Mouse (Mus musculus) layer of hippocampus, postnatal 25 days (tissue): ENCODE results near the gene Sync. TPM values are rescaled to one million over a fixed set of nuclear protein-coding genes. Genes with fewer than 3 reads are reported as not detected.
A peak's percentile ranks its signal among the peaks of the same experiment; 100 is the strongest.

Experiments
- DNase-seq, 2 experiments: peaks; one replicate each; pipeline ENCODE4 v3.0.0; 2022; ENCODE audit warnings: mixed read lengths in 2 of 2, low spot score in 1 of 2; ENCODE audit errors: extremely low spot score in 1 of 2
- microRNA-seq, 2 experiments: library from miRNA; unstranded; fragments of <30 nt; microRNA quantifications; one replicate each; pipeline ENCODE4 v1.2.0; 2021
- total RNA-seq, 2 experiments: library from RNA; stranded (reverse); gene quantifications; 2 replicates each; pipeline ENCODE4 v1.2.3; 2021

The Sync gene
- total RNA-seq, 2 experiments from 2014 or later = 0.79 to 1.3 TPM

DNA sequence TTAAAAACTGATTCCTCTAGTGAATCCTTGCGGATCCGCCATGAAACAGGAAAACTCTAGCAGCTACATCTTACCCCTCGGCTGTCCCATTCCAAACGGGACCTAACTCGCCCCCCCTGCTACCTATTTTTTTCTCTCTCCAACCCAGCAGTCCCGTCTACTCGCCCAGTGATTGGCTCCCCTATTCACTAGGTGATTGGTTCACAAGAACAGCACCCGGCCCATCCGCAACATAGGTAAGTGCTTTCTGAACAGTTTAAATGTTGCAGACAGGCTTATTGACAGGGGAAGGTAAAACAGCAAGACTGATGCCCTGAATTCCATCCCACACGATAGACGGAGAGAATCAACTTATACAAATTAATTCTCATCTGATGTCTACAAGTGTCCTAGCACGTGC is 65.8 kb downstream of the Sync start:
- no peak for DNase-seq

DNA sequence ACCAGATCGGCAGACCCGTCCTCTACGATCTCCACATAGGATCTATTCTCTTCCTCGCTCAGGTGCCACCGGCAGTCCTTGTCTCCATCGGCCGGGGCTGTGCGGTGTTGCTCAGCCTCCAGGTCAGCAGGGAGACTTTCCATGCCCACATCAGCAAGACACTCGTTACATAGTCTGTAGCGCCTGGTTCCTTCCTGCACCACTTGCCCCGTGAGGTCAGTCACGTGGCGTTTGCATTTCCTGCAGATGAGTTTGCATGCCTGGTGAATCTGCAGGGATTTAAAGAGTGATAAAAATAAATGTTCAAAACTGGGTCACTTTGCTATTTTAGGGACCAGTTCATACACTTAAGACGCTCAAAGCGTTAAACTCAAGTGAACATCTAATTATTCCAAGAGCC is 66.8 kb downstream of the Sync start:
- DNase-seq = peak in 1 of 2 experiments; percentile 10

DNA sequence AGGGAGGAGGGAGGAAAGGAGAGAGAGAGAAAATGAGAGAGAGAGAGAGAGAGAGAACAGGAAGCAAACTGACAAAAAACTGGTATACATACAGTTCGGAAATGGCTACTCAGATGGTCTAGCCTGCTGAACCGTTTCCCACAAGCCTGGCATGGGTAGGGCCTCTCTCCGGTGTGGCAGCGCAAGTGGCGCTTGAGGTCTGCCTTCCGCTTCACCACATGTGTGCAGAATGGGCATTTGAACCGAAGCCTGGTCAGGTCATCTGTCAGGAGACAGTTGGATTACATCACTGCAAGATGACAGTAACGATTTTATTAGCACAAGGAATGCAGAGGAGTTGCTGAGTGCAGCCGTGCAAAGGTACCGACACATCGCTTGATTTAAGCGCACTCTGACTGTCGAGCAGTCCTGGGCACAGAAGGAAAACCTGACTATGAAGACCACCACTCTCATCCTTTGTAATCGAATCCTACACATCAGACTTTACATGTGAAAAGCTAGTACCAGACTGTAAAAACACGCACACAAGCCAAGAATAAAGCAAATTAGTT is 70.3 kb downstream of the Sync start:
- no peak for DNase-seq

Small RNAs within 50 kb of the gene (microRNA-seq; reads per million reads assigned to microRNA genes)
- gene Gm22994 = 0 reads per million in 2 experiments

Other genes with a start within 250 kb of the Sync start
- gene Rnf19b, start 229.3 kb upstream of the Sync start, total RNA-seq = 10 to 100 TPM; 48.1 to 49.7 TPM
- gene Tmem54, start 182.1 kb upstream of the Sync start, total RNA-seq = not detected
- gene Hpca, start 165.6 kb upstream of the Sync start, total RNA-seq = 1,000 to 10,000 TPM; 2,567 to 2,613 TPM
- 10 to 100 TPM; 85.1 to 86.0 TPM for gene Fndc5, start 150.6 kb upstream of the Sync start, total RNA-seq
- gene S100pbp, start 97.9 kb upstream of the Sync start, total RNA-seq = 10 to 100 TPM; 32.5 to 35.2 TPM
- gene Yars, start 97.9 kb upstream of the Sync start, total RNA-seq = 10 to 100 TPM; 85.0 to 85.9 TPM
- 1 to 10 TPM; 7.5 to 7.7 TPM for gene C77080, start 26.2 kb upstream of the Sync start, total RNA-seq
- 100 to 1,000 TPM; 111 to 133 TPM for gene Rbbp4, start 47.8 kb downstream of the Sync start, total RNA-seq
- 10 to 100 TPM; 30.5 to 33.9 TPM for gene Zbtb8os, start 48.1 kb downstream of the Sync start, total RNA-seq
- 1 to 10 TPM; 4.1 to 5.6 TPM for gene Zbtb8a, start 90.5 kb downstream of the Sync start, total RNA-seq
- 1 to 10 TPM; 4.2 to 4.6 TPM for gene Zbtb8b, start 153.2 kb downstream of the Sync start, total RNA-seq
- 10 to 100 TPM; 55.4 to 57.7 TPM for gene Bsdc1, start 174.0 kb downstream of the Sync start, total RNA-seq
- gene Tssk3, start 203.4 kb downstream of the Sync start, total RNA-seq = not detected
- not detected for gene Fam229a, start 203.6 kb downstream of the Sync start, total RNA-seq
- 100 to 1,000 TPM; 170 to 171 TPM for gene Marcksl1, start 226.0 kb downstream of the Sync start, total RNA-seq